Mouse (Mus musculus): ENCODE measurements around the gene Apc2.

Apc2 gene

DNA sequence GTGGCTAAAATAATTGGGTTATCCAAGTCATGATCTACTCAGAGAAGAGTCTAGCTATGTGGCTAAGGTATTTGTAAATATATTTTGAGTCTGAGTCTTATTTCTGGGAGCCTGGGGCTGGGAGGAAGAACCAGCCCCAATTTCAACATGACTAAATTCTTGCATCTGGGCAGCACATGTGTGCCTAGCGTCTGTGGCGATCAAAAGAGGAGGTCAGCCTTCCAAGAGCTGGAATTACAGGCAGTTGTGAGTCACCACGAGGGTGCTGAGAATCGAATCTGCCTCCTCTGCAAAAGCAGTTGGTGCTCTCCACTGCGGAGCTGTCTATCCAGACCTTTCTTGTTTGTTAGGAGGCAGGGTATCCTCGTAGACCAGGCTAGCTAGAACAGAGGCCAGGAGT lies 70.0 kb downstream of the Apc2 start:
- intact Hi-C loops (cut with DNase I): no loop called here

Small RNAs within 50 kb of the gene (microRNA-seq; reads per million reads assigned to microRNA genes)
- gene Mir6911: 0.25 to 0.46 reads per million in 2 experiments
